Mouse (Mus musculus): ENCODE measurements around the gene Rbms2.

The Rbms2 gene

GRCm38 (mm10) chr10:128179989-128180388 lies at the start of gene Rbms2:
TSS of gene Rbms2 (minus strand) at chr10:128180297.
- CTCF ChIA-PET, result no interaction called here

- CTCF ChIA-PET, result interaction anchor here (0.7 kb wide), 1 partner anchor 198 kb away, joined by 3 read pairs; no protein-coding TSS in a partner anchor
These were observed 47.9 kb upstream of the Rbms2 start for GRCm38 (mm10) chr10:128228009-128228408.

GRCm38 (mm10) chr10:128227592-128227991 lies 47.5 kb upstream of the Rbms2 start:
- CTCF ChIA-PET, result interaction anchor here (0.5 kb wide), 1 partner anchor 37 kb away, joined by 7 read pairs; no protein-coding TSS in a partner anchor

- CTCF ChIA-PET, result no interaction called here
These were observed 45.4 kb upstream of the Rbms2 start, which contains the start of gene Mip for GRCm38 (mm10) chr10:128225538-128225937. TSS of gene Mip (plus strand) at chr10:128225838.

- CTCF ChIA-PET, result no interaction called here
These were observed 45.0 kb upstream of the Rbms2 start for GRCm38 (mm10) chr10:128225064-128225463.

- CTCF ChIA-PET, result interaction anchor here (0.6 kb wide), 1 partner anchor 15 kb away, joined by 5 read pairs; no protein-coding TSS in a partner anchor
These were observed 41.6 kb upstream of the Rbms2 start for GRCm38 (mm10) chr10:128221533-128222286.

GRCm38 (mm10) chr10:128218387-128219117 lies 38.5 kb upstream of the Rbms2 start:
- CTCF ChIA-PET, result no interaction called here

GRCm38 (mm10) chr10:128214981-128215380 lies 34.9 kb upstream of the Rbms2 start:
- CTCF ChIA-PET, result interaction anchor here (0.6 to 0.9 kb wide), 2 partner anchors 12 to 16 kb away, joined by 4 to 6 read pairs; no protein-coding TSS in a partner anchor

GRCm38 (mm10) chr10:128214112-128214511 lies 34.0 kb upstream of the Rbms2 start:
- CTCF ChIA-PET, result interaction anchor here (1.0 to 1.4 kb wide), 2 partner anchors 43 to 70 kb away, joined by 3 read pairs; no protein-coding TSS in a partner anchor

- CTCF ChIA-PET, result interaction anchor here (1.0 to 1.4 kb wide), 2 partner anchors 19 to 44 kb away, joined by 3 to 10 read pairs; partner anchors contain the start of gene Timeless
These were observed 32.8 kb upstream of the Rbms2 start for GRCm38 (mm10) chr10:128212871-128213323.

- CTCF ChIA-PET, result interaction anchor here (0.7 kb wide), 1 partner anchor 228 kb away, joined by 3 read pairs; no protein-coding TSS in a partner anchor
These were observed 32.1 kb upstream of the Rbms2 start for GRCm38 (mm10) chr10:128212148-128212547.

GRCm38 (mm10) chr10:128211390-128212108 lies 31.5 kb upstream of the Rbms2 start, which contains the start of gene Spryd4:
TSS of gene Spryd4 (minus strand) at chr10:128211807.
- CTCF ChIA-PET, result interaction anchor here (0.7 kb wide), 1 partner anchor 229 kb away, joined by 3 read pairs; no protein-coding TSS in a partner anchor

- CTCF ChIA-PET, result no interaction called here
These were observed 30.9 kb upstream of the Rbms2 start for GRCm38 (mm10) chr10:128210954-128211353.

GRCm38 (mm10) chr10:128210131-128210530 lies 30.0 kb upstream of the Rbms2 start:
- CTCF ChIA-PET, result interaction anchor here (0.7 kb wide), 1 partner anchor 31 kb away, joined by 3 read pairs; no protein-coding TSS in a partner anchor

GRCm38 (mm10) chr10:128209311-128210009 lies 29.4 kb upstream of the Rbms2 start:
- CTCF ChIA-PET, result interaction anchor here (0.6 to 0.7 kb wide), 2 partner anchors 8 to 32 kb away, joined by 3 to 6 read pairs; no protein-coding TSS in a partner anchor

- CTCF ChIA-PET, result no interaction called here
These were observed 28.2 kb upstream of the Rbms2 start for GRCm38 (mm10) chr10:128208326-128208725.

- CTCF ChIA-PET, result no interaction called here
These were observed 24.8 kb upstream of the Rbms2 start for GRCm38 (mm10) chr10:128204941-128205340.

- CTCF ChIA-PET, result interaction anchor here (0.6 kb wide), 1 partner anchor 14 kb away, joined by 4 read pairs; no protein-coding TSS in a partner anchor
These were observed 21.8 kb upstream of the Rbms2 start for GRCm38 (mm10) chr10:128201856-128202255.

- CTCF ChIA-PET, result interaction anchor here (0.6 to 0.7 kb wide), 3 partner anchors 10 to 816 kb away, joined by 3 to 5 read pairs (median 3); no protein-coding TSS in a partner anchor
These were observed 14.7 kb upstream of the Rbms2 start for GRCm38 (mm10) chr10:128194551-128195461.

Data from spleen, embryonic (tissue).